Mouse (Mus musculus): ENCODE data around the gene Ltbp3. TPM values are rescaled to one million over a fixed set of nuclear protein-coding genes. Genes with fewer than 3 reads are reported as not detected.

The Ltbp3 gene
- polyA plus RNA-seq, 1 experiment from 2014 or later: 22.3 TPM

DNA sequence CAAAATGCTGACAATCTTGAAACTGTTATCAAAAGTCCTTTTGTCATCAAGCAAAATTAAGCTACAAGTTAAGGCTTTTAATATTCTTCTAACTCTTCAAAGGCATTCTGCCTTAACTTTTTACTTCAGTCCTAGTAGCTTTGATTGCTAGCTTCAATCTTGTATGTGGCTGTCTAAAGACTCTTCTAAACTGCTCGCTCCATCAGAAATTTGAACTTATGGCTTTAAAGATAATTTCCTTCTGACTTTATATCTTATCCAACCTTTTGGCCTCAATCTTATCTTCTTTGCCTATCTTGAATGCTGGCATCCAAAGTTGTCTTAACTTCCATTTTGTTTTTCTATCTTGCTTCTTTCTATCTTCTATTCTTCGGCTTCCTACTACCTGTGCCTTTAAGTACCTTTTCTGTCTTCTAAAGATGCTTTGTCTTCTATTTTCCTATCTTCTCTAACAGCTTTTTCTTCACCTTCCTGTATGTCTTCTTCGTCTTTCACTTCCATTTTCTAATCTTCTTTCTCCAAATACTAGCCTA is 60.8 kb downstream of the Ltbp3 start:
- Histone ChIP-seq H3K4me2 (ENCODE audit: low read length) (peak overlapping the region; percentile 65), H3K9me3 (replicated peaks; ENCODE audit: low read length) (no peaks in the 10 kb centered on the region), H3K36me3 (ENCODE audit: insufficient read depth, low read length) (peaks cover 20% of the 10 kb centered on the region), H3K27me3 (ENCODE audit: insufficient read depth, low read length) (no peaks in the 10 kb centered on the region), H3K27ac (peak overlapping the region; percentile 100), H3K9ac (ENCODE audit: low read depth, low read length) (peak overlapping the region; percentile 95), H3K4me1 (replicated peaks; ENCODE audit: insufficient read depth, low read length) (peaks cover 25% of the 10 kb centered on the region), H3K4me3 (replicated peaks; ENCODE audit: low read depth, low read length) (peak overlapping the region; percentile 84)
- ATAC-seq (replicated peaks; ENCODE audit: low FRiP score, low read depth): no peak
- TF ChIP-seq CTCF (IDR thresholded peaks at IDR 0.05; ENCODE audit: low read depth): no peak
- peak; percentile 56 for DNase-seq (ENCODE audit: low spot score)
- WGBS: 0% methylated on average over 3 of the region's 3 CpGs

DNA sequence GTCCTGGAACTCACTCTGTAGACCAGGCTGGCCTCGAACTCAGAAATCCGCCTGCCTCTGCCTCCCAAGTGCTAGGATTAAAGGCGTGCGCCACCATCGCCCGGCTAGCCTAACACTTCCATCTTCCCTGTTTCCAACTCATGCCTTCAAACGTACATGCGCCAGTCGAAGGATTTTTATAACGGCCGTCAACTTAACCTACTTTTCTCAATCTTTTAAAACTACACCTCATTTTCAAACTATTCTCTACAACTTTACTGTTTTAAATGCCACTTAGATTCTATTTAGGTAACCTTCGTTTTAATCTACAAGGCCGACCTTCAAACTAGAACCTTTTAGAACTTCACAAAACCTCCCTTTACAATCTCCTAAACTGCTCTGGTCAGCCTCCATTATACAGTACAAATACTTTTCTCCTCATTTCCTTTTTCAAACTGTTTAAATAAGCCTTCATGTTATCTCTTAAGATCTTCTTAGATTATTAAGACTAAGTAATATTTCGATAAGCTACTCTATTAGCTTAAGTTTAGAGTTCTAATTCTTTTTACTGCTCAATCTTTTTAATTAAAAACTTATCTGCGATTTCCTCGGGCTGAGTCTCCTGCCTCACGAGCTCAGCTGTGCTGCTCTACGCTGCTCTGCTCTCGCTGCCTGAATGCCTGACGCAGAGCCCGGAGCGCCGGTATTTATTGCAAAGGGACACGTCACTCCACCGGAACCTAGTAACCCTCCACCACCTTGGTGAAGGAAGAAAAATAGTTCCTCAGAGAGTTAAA is 61.5 kb downstream of the Ltbp3 start:
- TF ChIP-seq CTCF (IDR thresholded peaks at IDR 0.05; ENCODE audit: low read depth): no peak
- ATAC-seq (replicated peaks; ENCODE audit: low FRiP score, low read depth): peak; percentile 48; the same call in 1 of the 2 replicates
- peak overlapping the region; percentile 100 for H3K27ac ChIP-seq
- H3K36me3 ChIP-seq (ENCODE audit: insufficient read depth, low read length): peaks cover 16% of the 10 kb centered on the region
- peak overlapping the region; percentile 91 for H3K4me2 ChIP-seq (ENCODE audit: low read length)
- no peaks in the 10 kb centered on the region for H3K9me3 ChIP-seq (replicated peaks; ENCODE audit: low read length)
- peak; percentile 97 for DNase-seq (ENCODE audit: low spot score)
- peaks cover 24% of the 10 kb centered on the region for H3K4me1 ChIP-seq (replicated peaks; ENCODE audit: insufficient read depth, low read length)
- no peaks in the 10 kb centered on the region for H3K27me3 ChIP-seq (ENCODE audit: insufficient read depth, low read length)
- peak overlapping the region; percentile 84 for H3K4me3 ChIP-seq (replicated peaks; ENCODE audit: low read depth, low read length)
- WGBS: under 1% methylated on average over 25 of the region's 25 CpGs
- H3K9ac ChIP-seq (ENCODE audit: low read depth, low read length): peak overlapping the region; percentile 95

- Histone ChIP-seq H3K4me1 (replicated peaks; ENCODE audit: insufficient read depth, low read length) (peaks cover 24% of the 10 kb centered on the region), H3K9ac (ENCODE audit: low read depth, low read length) (peak overlapping the region; percentile 92), H3K4me2 (ENCODE audit: low read length) (peak overlapping the region; percentile 91), H3K27me3 (ENCODE audit: insufficient read depth, low read length) (no peaks in the 10 kb centered on the region), H3K4me3 (replicated peaks; ENCODE audit: low read depth, low read length) (peak overlapping the region; percentile 84), H3K27ac (peak overlapping the region; percentile 100), H3K9me3 (replicated peaks; ENCODE audit: low read length) (no peaks in the 10 kb centered on the region), H3K36me3 (ENCODE audit: insufficient read depth, low read length) (peaks cover 11% of the 10 kb centered on the region)
- no peak for ATAC-seq (replicated peaks; ENCODE audit: low FRiP score, low read depth)
- DNase-seq (ENCODE audit: low spot score): no peak
- 0% methylated on average over 4 of the region's 4 CpGs for WGBS
- TF ChIP-seq CTCF (IDR thresholded peaks at IDR 0.05; ENCODE audit: low read depth): no peak
Observed at GRCm38 (mm10) chr19:5802787-5803040, 62.0 kb downstream of the Ltbp3 start.

DNA sequence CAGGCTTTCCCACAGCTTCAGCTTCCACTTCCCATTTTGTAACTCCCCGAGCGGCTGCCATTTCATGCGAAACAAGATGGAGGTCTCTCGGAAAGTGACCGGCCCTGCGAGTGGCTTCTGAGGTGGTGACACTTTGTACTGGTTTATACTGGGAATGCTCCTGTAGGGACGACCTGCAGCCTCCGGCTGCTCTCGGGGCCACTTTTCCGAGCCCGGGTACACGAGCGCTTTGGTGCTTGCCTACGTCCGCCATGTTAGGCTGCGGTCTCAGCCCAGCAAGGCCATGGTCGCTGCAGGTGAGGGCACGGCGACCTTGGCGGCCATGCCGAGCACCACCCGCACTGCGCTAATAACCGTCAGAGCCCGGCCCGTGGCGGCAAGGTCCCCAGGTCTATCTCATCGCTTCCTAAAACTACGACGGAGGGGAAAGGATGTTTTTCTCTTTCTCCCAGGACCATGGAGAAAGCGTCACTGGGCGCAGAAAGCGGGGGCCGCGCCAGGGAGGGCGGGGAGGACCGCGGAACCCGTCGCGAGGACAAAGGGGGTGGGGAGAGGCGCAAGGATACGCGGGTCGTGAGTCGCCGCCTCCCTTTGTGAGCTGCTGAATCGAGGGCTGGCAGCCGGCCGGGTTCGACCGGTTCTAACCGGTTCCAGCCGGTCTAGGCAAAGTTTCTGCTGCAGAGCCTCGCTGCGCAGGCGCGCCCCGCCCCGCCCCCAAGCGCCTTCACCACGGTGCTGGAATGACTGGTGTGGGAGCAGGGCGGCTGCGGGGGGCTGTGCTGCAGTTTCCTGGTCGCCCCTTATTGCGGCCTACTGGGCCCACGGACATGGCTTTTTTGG is 62.6 kb downstream of the Ltbp3 start:
- DNase-seq (ENCODE audit: low spot score) (peak; percentile 98), ATAC-seq (replicated peaks; ENCODE audit: low FRiP score, low read depth) (peak; percentile 93)
- H3K36me3 ChIP-seq (ENCODE audit: insufficient read depth, low read length): peaks cover 8% of the 10 kb centered on the region; the same call in 1 of the 2 replicates

DNA sequence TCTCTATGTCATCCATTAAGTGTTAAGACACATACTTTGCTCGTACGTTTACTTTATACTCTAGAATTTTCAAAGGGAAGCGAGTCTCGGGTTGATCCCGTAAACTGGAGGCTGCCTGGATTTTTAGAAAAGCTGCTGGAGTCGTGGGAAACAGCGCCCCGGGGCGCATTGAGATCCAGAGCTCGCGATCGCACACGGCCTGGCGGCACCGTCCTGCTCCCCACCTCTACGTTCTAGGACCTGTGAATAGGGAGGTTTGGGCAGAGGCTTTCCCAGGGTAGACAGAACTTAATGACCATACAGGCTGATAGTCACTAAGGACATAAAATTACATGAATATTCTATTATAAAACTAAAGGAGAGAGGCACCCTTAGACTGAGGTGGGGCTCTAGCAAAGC is 63.2 kb downstream of the Ltbp3 start:
- Histone ChIP-seq H3K4me1 (replicated peaks; ENCODE audit: insufficient read depth, low read length) (peaks cover 34% of the 10 kb centered on the region), H3K27me3 (ENCODE audit: insufficient read depth, low read length) (no peaks in the 10 kb centered on the region), H3K9ac (ENCODE audit: low read depth, low read length) (peak overlapping the region; percentile 43), H3K4me3 (replicated peaks; ENCODE audit: low read depth, low read length) (peak overlapping the region; percentile 84; the same call in 1 of the 2 replicates), H3K9me3 (replicated peaks; ENCODE audit: low read length) (no peaks in the 10 kb centered on the region), H3K4me2 (ENCODE audit: low read length) (peak overlapping the region; percentile 91), H3K36me3 (ENCODE audit: insufficient read depth, low read length) (peaks cover 3% of the 10 kb centered on the region; the same call in 1 of the 2 replicates), H3K27ac (peak overlapping the region; percentile 100)
- WGBS: under 1% methylated on average over 16 of the region's 16 CpGs
- TF ChIP-seq CTCF (IDR thresholded peaks at IDR 0.05; ENCODE audit: low read depth): no peak
- ATAC-seq (replicated peaks; ENCODE audit: low FRiP score, low read depth) (no peak), DNase-seq (ENCODE audit: low spot score) (no peak)

More for the DNA sequence above, 62.6 kb downstream of the Ltbp3 start:
- Histone ChIP-seq H3K27me3 (ENCODE audit: insufficient read depth, low read length) (no peaks in the 10 kb centered on the region), H3K27ac (peak overlapping the region; percentile 100), H3K4me1 (replicated peaks; ENCODE audit: insufficient read depth, low read length) (peaks cover 28% of the 10 kb centered on the region), H3K4me2 (ENCODE audit: low read length) (peak overlapping the region; percentile 91), H3K9ac (ENCODE audit: low read depth, low read length) (peak overlapping the region; percentile 92), H3K9me3 (replicated peaks; ENCODE audit: low read length) (no peaks in the 10 kb centered on the region), H3K4me3 (replicated peaks; ENCODE audit: low read depth, low read length) (peak overlapping the region; percentile 84)
- TF ChIP-seq CTCF (IDR thresholded peaks at IDR 0.05; ENCODE audit: low read depth): no peak; the same call in 1 of the 2 replicates
- under 1% methylated on average over 67 of the region's 67 CpGs for WGBS

DNA sequence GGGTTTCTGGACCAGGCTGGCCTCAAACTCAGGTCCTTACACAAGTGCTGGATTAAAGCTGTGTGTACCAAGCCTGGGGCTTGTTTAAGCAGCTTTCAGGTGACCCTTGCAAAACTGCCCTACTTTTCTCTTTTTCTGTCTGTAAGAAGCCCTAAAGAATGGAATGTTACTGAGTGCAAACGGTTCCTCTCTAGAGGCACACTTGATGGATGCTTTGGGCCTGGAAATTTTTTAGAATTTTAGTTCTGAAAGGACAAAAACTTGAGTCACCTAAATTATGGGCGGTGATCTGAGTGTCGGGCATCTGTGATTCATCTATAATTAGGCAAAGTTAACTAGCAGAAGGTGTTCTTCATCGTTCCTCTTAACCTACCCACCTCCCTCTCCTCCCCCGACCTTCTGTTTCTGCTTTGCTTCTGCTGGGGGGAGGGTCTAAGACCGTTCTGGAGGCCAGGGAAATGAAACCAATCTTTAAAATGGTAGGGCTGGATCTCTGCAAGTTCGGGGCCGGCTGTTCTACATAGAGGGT is 63.7 kb downstream of the Ltbp3 start:
- H3K4me2 ChIP-seq (ENCODE audit: low read length): peak overlapping the region; percentile 91
- no peaks in the 10 kb centered on the region for H3K9me3 ChIP-seq (replicated peaks; ENCODE audit: low read length)
- DNase-seq (ENCODE audit: low spot score) (peak; percentile 62), ATAC-seq (replicated peaks; ENCODE audit: low FRiP score, low read depth) (no peak)
- WGBS: 26% methylated on average over 8 of the region's 8 CpGs
- no peaks in the 10 kb centered on the region for H3K27me3 ChIP-seq (ENCODE audit: insufficient read depth, low read length)
- H3K9ac ChIP-seq (ENCODE audit: low read depth, low read length): peak overlapping the region; percentile 43
- TF ChIP-seq CTCF (IDR thresholded peaks at IDR 0.05; ENCODE audit: low read depth): no peak
- no peaks in the 10 kb centered on the region for H3K36me3 ChIP-seq (ENCODE audit: insufficient read depth, low read length)
- no peak overlapping the region for H3K4me3 ChIP-seq (replicated peaks; ENCODE audit: low read depth, low read length)
- H3K27ac ChIP-seq: peak overlapping the region; percentile 100
- H3K4me1 ChIP-seq (replicated peaks; ENCODE audit: insufficient read depth, low read length): peaks cover 37% of the 10 kb centered on the region
